Mouse (Mus musculus): ENCODE data around the gene Fstl4.

GRCm38 (mm10) chr11:52879958-52880357 lies 115.5 kb downstream of the Fstl4 start:
- TF ChIP-seq CTCF (IDR thresholded peaks at IDR 0.05; ENCODE audit: extremely low read depth, insufficient read depth, insufficient read length, insufficient replicate concordance) (no peak), POLR2A (IDR thresholded peaks at IDR 0.05; ENCODE audit: low read depth, low read length) (no peak)

All from spleen, adult 2 months (tissue).